Mouse (Mus musculus): Measurements from ENCODE around the gene Cdhr5. TPM values are rescaled to one million over a fixed set of nuclear protein-coding genes. Genes with fewer than 3 reads are reported as not detected.

Gene Cdhr5
- polyA plus RNA-seq, 1 experiment from 2014 or later: not detected

DNA sequence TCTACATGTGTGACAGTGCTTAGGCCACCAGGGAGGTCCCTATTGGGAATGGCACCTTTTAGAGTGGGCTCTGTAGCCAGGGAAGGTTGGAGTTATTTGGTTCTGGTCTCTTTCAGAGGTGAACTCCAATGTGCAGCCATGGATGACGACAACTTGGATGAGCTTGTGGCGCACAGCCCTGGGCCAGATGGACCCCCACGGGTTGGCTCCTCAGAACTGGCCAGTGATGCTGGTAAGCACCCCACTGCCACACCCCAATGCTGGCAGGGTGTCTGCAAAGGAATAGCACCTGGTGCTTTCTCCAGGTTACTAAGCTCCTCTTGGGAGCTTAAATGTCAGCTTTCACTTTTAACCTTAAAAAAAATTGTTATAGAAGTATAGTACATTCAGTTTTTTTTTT is 45.5 kb downstream of the Cdhr5 start:
- no peak overlapping the region for H3K4me2 ChIP-seq (ENCODE audit: low read length)
- H3K36me3 ChIP-seq (ENCODE audit: control insufficient read depth, insufficient read depth, low read length): peaks cover 34% of the 10 kb centered on the region
- no peaks in the 10 kb centered on the region for H3K27me3 ChIP-seq (replicated peaks; ENCODE audit: control insufficient read depth, insufficient read depth, low read length)
- ATAC-seq: no peak
- WGBS: 89% methylated on average over 3 of the region's 3 CpGs
- H3K9ac ChIP-seq (ENCODE audit: low read depth, low read length): no peak overlapping the region
- H3K4me1 ChIP-seq (ENCODE audit: control insufficient read depth, insufficient read depth, low read depth, low read length): peaks cover 18% of the 10 kb centered on the region
- H3K27ac ChIP-seq (ENCODE audit: low read depth, low read length): no peak overlapping the region
- H3K4me3 ChIP-seq (ENCODE audit: low read length): no peak overlapping the region
- H3K9me3 ChIP-seq (ENCODE audit: control insufficient read depth, low read length): no peaks in the 10 kb centered on the region

- Histone ChIP-seq H3K9me3 (ENCODE audit: control insufficient read depth, low read length) (no peaks in the 10 kb centered on the region), H3K27me3 (replicated peaks; ENCODE audit: control insufficient read depth, insufficient read depth, low read length) (no peaks in the 10 kb centered on the region), H3K4me2 (ENCODE audit: low read length) (no peak overlapping the region), H3K36me3 (ENCODE audit: control insufficient read depth, insufficient read depth, low read length) (peaks cover 30% of the 10 kb centered on the region), H3K4me3 (ENCODE audit: low read length) (no peak overlapping the region), H3K4me1 (ENCODE audit: control insufficient read depth, insufficient read depth, low read depth, low read length) (peaks cover 18% of the 10 kb centered on the region), H3K9ac (ENCODE audit: low read depth, low read length) (no peak overlapping the region), H3K27ac (ENCODE audit: low read depth, low read length) (no peak overlapping the region)
- WGBS: 97% methylated on average over 4 of the region's 4 CpGs
- ATAC-seq: no peak
Observed at GRCm38 (mm10) chr7:141230570-141230969, 46.0 kb downstream of the Cdhr5 start.

DNA sequence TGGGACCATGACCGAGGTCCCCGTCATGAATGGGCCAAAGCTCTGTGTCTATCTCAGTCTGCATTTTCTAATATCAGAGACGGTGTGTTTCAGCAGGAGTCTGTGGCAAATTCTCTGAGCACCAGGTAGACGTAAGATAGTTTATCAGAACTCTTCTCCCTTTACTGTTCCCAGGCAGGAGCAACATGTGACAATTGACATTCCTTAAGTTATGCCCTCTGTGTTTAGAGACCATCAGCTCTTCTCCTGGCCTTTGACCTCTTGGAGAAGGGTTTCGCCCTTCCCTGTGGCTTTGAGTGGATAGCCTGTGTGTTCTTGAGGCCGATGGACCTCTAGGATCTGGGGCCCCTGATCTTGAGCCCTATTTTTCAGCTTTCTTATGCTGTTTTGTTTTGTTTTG is 46.9 kb downstream of the Cdhr5 start:
- Histone ChIP-seq H3K9ac (ENCODE audit: low read depth, low read length) (peak overlapping the region; percentile 95; the same call in 1 of the 2 replicates), H3K9me3 (ENCODE audit: control insufficient read depth, low read length) (no peaks in the 10 kb centered on the region), H3K4me2 (ENCODE audit: low read length) (peak overlapping the region; percentile 85), H3K36me3 (ENCODE audit: control insufficient read depth, insufficient read depth, low read length) (peaks cover 25% of the 10 kb centered on the region), H3K4me1 (ENCODE audit: control insufficient read depth, insufficient read depth, low read depth, low read length) (peaks cover 18% of the 10 kb centered on the region), H3K4me3 (ENCODE audit: low read length) (peak overlapping the region; percentile 74), H3K27ac (ENCODE audit: low read depth, low read length) (no peak overlapping the region), H3K27me3 (replicated peaks; ENCODE audit: control insufficient read depth, insufficient read depth, low read length) (no peaks in the 10 kb centered on the region)
- 59% methylated on average over 6 of the region's 6 CpGs for WGBS
- no peak for ATAC-seq

DNA sequence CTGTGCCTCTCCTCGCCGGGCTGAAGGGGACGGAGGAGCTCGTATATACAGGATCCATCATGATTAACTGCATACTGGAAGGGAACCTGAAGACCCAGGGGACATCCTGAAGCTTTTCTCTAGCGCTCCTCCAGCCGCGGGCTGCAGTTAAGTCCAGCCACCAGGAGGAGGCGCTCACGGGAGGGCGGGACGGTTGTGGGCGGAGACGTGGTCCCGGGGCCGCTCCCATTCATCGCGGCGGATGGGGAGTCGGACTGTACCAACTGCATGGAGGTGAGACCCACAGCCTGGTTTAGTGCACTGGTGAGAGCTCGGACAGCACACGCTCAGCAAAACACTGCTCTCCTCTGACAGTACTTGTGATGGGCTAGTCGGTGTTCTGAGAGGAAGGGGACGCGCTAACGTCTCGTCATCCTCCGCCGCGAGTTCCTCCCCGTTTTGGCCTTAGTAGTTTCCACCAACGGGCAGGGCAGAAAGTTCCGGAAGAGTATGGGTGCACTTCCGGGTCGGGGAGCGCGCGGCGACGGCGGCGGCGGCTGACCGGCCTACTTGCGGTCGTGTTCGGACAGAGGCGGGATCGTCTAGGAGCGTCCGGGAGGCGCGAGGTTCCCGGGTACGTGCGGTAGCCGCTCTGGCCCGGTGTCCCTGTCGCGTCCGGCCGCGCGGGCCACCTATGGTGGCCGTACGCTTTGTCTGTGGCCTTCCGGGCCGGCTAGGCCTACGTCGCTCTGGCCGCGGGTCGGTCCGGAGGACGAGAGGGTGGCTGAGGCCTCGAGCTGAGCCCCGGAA is 48.1 kb downstream of the Cdhr5 start, which contains the start of gene Phrf1:
Phrf1 (plus strand) TSS at position 506 of the 789 bp plus-strand sequence.
- no peaks in the 10 kb centered on the region for H3K9me3 ChIP-seq (ENCODE audit: control insufficient read depth, low read length)
- peak within 1 kb of the TSS; percentile 98 for H3K27ac ChIP-seq (ENCODE audit: low read depth, low read length)
- H3K4me1 ChIP-seq (ENCODE audit: control insufficient read depth, insufficient read depth, low read depth, low read length): peaks cover 18% of the 10 kb centered on the region
- peak within 1 kb of the TSS; percentile 85 for H3K4me2 ChIP-seq (ENCODE audit: low read length)
- peak within 1 kb of the TSS; percentile 95 for H3K9ac ChIP-seq (ENCODE audit: low read depth, low read length)
- no peaks in the 10 kb centered on the region for H3K27me3 ChIP-seq (replicated peaks; ENCODE audit: control insufficient read depth, insufficient read depth, low read length)
- peaks cover 14% of the 10 kb centered on the region for H3K36me3 ChIP-seq (ENCODE audit: control insufficient read depth, insufficient read depth, low read length)
- H3K4me3 ChIP-seq (ENCODE audit: low read length): peak within 1 kb of the TSS; percentile 74
- peak; percentile 94 for ATAC-seq
- under 1% methylated on average over 70 of the region's 76 CpGs for WGBS

DNA sequence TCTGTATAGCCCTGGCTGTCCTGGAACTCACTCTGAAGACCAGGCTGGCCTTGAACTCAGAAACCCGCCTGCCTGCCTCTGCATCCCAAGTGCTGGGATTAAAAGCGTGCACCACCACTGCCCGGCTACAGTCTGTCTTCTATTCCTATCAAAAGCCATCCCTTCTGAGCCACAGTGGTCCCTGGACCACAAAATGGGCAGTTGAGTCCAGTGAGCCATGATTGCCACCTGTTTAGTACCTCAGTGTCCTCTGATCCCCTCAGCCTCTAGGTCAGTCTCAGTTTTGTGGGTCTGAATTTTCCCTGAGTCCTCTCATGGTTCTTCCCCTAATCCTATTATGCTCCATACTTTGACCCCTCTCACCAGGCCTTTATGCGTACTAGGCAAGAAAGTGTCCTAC is 48.8 kb downstream of the Cdhr5 start:
- 79% methylated on average over 4 of the region's 4 CpGs for WGBS

DNA sequence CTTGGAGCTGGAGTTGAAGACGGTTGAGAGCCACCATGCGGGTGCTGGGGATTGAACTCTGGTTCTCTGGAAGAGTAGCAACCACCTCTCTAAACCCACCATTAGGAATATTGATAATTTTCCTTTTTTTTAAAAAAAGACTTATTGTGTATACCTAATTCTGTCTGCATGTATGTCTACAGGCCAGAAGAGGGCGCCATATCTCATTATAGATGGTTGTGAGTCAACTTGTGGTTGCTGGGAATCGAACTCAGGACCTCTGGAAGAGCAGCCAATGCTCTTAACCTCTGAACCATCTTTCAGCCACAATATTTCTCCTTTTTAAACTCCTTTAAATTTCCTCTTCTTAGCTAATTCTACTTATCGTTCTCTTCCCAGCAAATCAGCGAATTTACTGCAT is 50.1 kb downstream of the Cdhr5 start:
- no peak overlapping the region for H3K9ac ChIP-seq (ENCODE audit: low read depth, low read length)

More for the DNA sequence above, 48.8 kb downstream of the Cdhr5 start:
- no peaks in the 10 kb centered on the region for H3K9me3 ChIP-seq (ENCODE audit: control insufficient read depth, low read length)
- H3K4me2 ChIP-seq (ENCODE audit: low read length): peak overlapping the region; percentile 37
- H3K36me3 ChIP-seq (ENCODE audit: control insufficient read depth, insufficient read depth, low read length): peaks cover 8% of the 10 kb centered on the region
- H3K27ac ChIP-seq (ENCODE audit: low read depth, low read length): no peak overlapping the region
- H3K4me1 ChIP-seq (ENCODE audit: control insufficient read depth, insufficient read depth, low read depth, low read length): peaks cover 19% of the 10 kb centered on the region
- peak; percentile 18; the same call in 1 of the 2 replicates for ATAC-seq
- H3K9ac ChIP-seq (ENCODE audit: low read depth, low read length): peak overlapping the region; percentile 95; the same call in 1 of the 2 replicates
- H3K27me3 ChIP-seq (replicated peaks; ENCODE audit: control insufficient read depth, insufficient read depth, low read length): no peaks in the 10 kb centered on the region
- H3K4me3 ChIP-seq (ENCODE audit: low read length): no peak overlapping the region

DNA sequence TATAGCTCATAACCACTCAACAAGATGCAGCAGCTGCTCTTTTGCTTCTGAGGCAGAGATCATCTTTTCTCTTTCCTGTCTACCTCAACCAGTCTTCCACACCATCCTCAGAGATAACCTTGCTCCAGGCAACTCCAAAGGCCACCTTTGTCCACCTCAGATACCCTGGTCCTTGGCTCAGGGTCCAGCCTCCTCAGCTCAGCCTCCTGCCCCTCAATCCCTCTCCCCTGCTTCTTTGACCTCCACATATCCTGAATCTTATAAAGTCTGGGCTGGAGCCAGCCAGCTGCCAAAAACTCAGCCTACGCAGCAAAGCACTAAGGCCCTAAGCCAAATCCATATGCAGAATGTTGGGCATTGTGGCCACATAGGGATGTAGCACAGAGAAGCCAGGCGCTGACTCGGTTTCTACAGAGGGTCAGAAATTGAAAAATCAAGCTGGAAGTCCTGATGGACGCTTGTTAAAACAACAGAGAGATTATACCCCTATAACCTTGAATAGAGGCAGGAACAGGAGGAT is 53.8 kb downstream of the Cdhr5 start:
- no peaks in the 10 kb centered on the region for H3K9me3 ChIP-seq (ENCODE audit: control insufficient read depth, low read length)
- H3K4me1 ChIP-seq (ENCODE audit: control insufficient read depth, insufficient read depth, low read depth, low read length): peaks cover 10% of the 10 kb centered on the region
- H3K27me3 ChIP-seq (replicated peaks; ENCODE audit: control insufficient read depth, insufficient read depth, low read length): no peaks in the 10 kb centered on the region
- peak overlapping the region; percentile 82; the same call in 1 of the 2 replicates for H3K4me2 ChIP-seq (ENCODE audit: low read length)
- H3K4me3 ChIP-seq (ENCODE audit: low read length): no peak overlapping the region
- WGBS: 88% methylated on average over 4 of the region's 4 CpGs
- no peaks in the 10 kb centered on the region for H3K36me3 ChIP-seq (ENCODE audit: control insufficient read depth, insufficient read depth, low read length)
- no peak overlapping the region; the same call in 1 of the 2 replicates for H3K9ac ChIP-seq (ENCODE audit: low read depth, low read length)
- no peak overlapping the region for H3K27ac ChIP-seq (ENCODE audit: low read depth, low read length)
- no peak for ATAC-seq

More for the DNA sequence above, 50.1 kb downstream of the Cdhr5 start:
- no peak for ATAC-seq
- H3K9me3 ChIP-seq (ENCODE audit: control insufficient read depth, low read length): no peaks in the 10 kb centered on the region
- H3K36me3 ChIP-seq (ENCODE audit: control insufficient read depth, insufficient read depth, low read length): peaks cover under 1% of the 10 kb centered on the region
- H3K4me1 ChIP-seq (ENCODE audit: control insufficient read depth, insufficient read depth, low read depth, low read length): peaks cover 28% of the 10 kb centered on the region
- H3K27me3 ChIP-seq (replicated peaks; ENCODE audit: control insufficient read depth, insufficient read depth, low read length): no peaks in the 10 kb centered on the region
- H3K27ac ChIP-seq (ENCODE audit: low read depth, low read length): no peak overlapping the region
- whole genome bisulfite sequencing: 85% methylated on average over 6 of the region's 6 CpGs
- H3K4me2 ChIP-seq (ENCODE audit: low read length): no peak overlapping the region
- H3K4me3 ChIP-seq (ENCODE audit: low read length): no peak overlapping the region

GRCm38 (mm10) chr7:141222126-141222467 is 54.5 kb downstream of the Cdhr5 start:
- Histone ChIP-seq H3K27ac (ENCODE audit: low read depth, low read length) (peak overlapping the region; percentile 75), H3K4me2 (ENCODE audit: low read length) (peak overlapping the region; percentile 82), H3K9ac (ENCODE audit: low read depth, low read length) (peak overlapping the region; percentile 65), H3K27me3 (replicated peaks; ENCODE audit: control insufficient read depth, insufficient read depth, low read length) (no peaks in the 10 kb centered on the region), H3K4me3 (ENCODE audit: low read length) (peak overlapping the region; percentile 48), H3K9me3 (ENCODE audit: control insufficient read depth, low read length) (no peaks in the 10 kb centered on the region), H3K4me1 (ENCODE audit: control insufficient read depth, insufficient read depth, low read depth, low read length) (peaks cover 10% of the 10 kb centered on the region), H3K36me3 (ENCODE audit: control insufficient read depth, insufficient read depth, low read length) (no peaks in the 10 kb centered on the region)
- no peak for ATAC-seq
- 4% methylated on average over 8 of the region's 8 CpGs for WGBS

Measured in hindbrain, embryonic 16.5 days (tissue).